Mouse (Mus musculus): Measurements from ENCODE around the gene Strn. TPM values are rescaled to one million over a fixed set of nuclear protein-coding genes. Genes with fewer than 3 reads are reported as not detected.

The Strn gene
- polyA plus RNA-seq, 1 experiment from 2014 or later = 8.4 TPM

DNA sequence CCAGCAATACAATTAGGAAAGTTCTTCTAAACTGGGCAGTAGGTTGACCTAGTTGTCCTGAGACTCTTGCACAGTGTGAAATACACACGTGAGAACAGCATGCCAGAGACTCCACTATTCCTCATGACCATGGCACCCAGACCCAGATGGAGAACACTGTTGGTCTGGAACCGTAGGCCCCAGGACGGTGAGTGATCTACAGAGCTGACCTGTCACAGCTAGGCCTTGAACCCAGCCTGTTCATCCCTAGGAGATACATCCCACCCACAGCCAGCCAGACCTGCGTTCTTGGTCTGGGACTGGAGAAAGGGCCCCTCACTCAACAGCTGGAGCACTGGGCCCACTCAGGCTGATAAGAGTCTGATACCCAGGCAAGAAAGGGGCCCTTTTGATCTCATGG, 115.1 kb downstream of the Strn start:
- Histone ChIP-seq H3K9me3 (ENCODE audit: control insufficient read depth, low read length) (no peaks in the 10 kb centered on the region), H3K36me3 (ENCODE audit: control insufficient read depth, insufficient read depth, low read length) (no peaks in the 10 kb centered on the region), H3K4me1 (replicated peaks; ENCODE audit: control insufficient read depth, insufficient read depth, low read length) (no peaks in the 10 kb centered on the region), H3K27me3 (replicated peaks; ENCODE audit: control insufficient read depth, insufficient read depth, low read length) (no peaks in the 10 kb centered on the region), H3K4me2 (ENCODE audit: low read length) (no peak overlapping the region), H3K9ac (ENCODE audit: low read length) (no peak overlapping the region), H3K27ac (ENCODE audit: low read depth) (no peak overlapping the region), H3K4me3 (ENCODE audit: low read depth, low read length) (no peak overlapping the region)
- DNase-seq (ENCODE audit: low spot score) = no peak
- 85% methylated on average over 4 of the region's 4 CpGs for WGBS
- ATAC-seq (replicated peaks; ENCODE audit: low FRiP score, low TSS enrichment, low read depth) = no peak

DNA sequence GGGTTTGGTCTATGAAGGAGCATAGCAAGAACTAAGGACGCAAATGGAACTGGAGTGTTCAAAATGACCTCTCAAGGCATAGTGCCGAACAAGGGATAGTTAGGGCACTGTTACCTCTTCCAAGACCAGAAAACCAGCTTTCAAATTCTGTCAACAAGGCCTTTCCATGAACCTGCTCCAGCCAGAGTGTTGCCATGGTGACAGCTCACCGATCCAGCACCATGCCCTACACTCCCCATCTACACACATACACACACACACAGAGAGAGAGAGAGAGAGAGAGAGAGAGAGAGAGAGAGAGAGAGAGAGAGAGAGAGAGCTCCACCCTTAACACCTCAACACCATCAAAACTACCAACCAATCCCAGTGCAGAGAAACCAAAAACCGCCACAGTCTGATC, 116.3 kb downstream of the Strn start:
- H3K27ac ChIP-seq (ENCODE audit: low read depth) = no peak overlapping the region
- DNase-seq (ENCODE audit: low spot score) = no peak
- H3K4me3 ChIP-seq (ENCODE audit: low read depth, low read length) = no peak overlapping the region
- no peaks in the 10 kb centered on the region for H3K36me3 ChIP-seq (ENCODE audit: control insufficient read depth, insufficient read depth, low read length)
- WGBS = 76% methylated on average over 4 of the region's 4 CpGs
- H3K4me2 ChIP-seq (ENCODE audit: low read length) = no peak overlapping the region
- H3K27me3 ChIP-seq (replicated peaks; ENCODE audit: control insufficient read depth, insufficient read depth, low read length) = no peaks in the 10 kb centered on the region
- no peaks in the 10 kb centered on the region for H3K4me1 ChIP-seq (replicated peaks; ENCODE audit: control insufficient read depth, insufficient read depth, low read length)
- no peak for ATAC-seq (replicated peaks; ENCODE audit: low FRiP score, low TSS enrichment, low read depth)
- no peak overlapping the region for H3K9ac ChIP-seq (ENCODE audit: low read length)
- H3K9me3 ChIP-seq (ENCODE audit: control insufficient read depth, low read length) = no peaks in the 10 kb centered on the region

DNA sequence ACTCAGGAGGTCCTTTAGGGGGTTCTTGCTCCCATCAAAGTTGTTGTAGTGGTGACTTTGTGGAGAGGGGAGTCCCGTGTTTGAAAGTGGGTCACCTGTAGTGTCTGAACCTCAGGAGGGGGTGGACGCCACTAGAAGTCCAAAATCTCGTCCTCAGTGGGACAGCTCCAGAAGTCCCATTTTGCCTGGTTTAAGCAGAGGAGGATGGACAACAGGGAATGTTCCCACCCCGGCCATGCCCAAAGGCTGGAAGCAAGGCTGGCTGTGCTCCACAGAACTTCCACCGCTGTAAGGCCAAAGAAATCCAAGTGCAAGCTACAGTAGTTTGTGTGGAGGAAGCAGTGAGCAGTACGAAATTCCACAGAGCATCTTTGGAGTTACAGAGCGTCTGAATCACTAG, 117.0 kb downstream of the Strn start:
- H3K36me3 ChIP-seq (ENCODE audit: control insufficient read depth, insufficient read depth, low read length) = no peaks in the 10 kb centered on the region
- ATAC-seq (replicated peaks; ENCODE audit: low FRiP score, low TSS enrichment, low read depth) = no peak
- no peak overlapping the region for H3K27ac ChIP-seq (ENCODE audit: low read depth)
- H3K27me3 ChIP-seq (replicated peaks; ENCODE audit: control insufficient read depth, insufficient read depth, low read length) = no peaks in the 10 kb centered on the region
- H3K4me2 ChIP-seq (ENCODE audit: low read length) = no peak overlapping the region
- 87% methylated on average over 7 of the region's 7 CpGs for WGBS
- H3K4me1 ChIP-seq (replicated peaks; ENCODE audit: control insufficient read depth, insufficient read depth, low read length) = no peaks in the 10 kb centered on the region
- no peak for DNase-seq (ENCODE audit: low spot score)
- no peak overlapping the region for H3K9ac ChIP-seq (ENCODE audit: low read length)
- no peaks in the 10 kb centered on the region for H3K9me3 ChIP-seq (ENCODE audit: control insufficient read depth, low read length)
- H3K4me3 ChIP-seq (ENCODE audit: low read depth, low read length) = no peak overlapping the region

GRCm38 (mm10) chr17:78618164-78618693, 118.8 kb downstream of the Strn start:
- Histone ChIP-seq H3K9me3 (ENCODE audit: control insufficient read depth, low read length) (no peaks in the 10 kb centered on the region), H3K9ac (ENCODE audit: low read length) (no peak overlapping the region), H3K4me1 (replicated peaks; ENCODE audit: control insufficient read depth, insufficient read depth, low read length) (no peaks in the 10 kb centered on the region), H3K36me3 (ENCODE audit: control insufficient read depth, insufficient read depth, low read length) (no peaks in the 10 kb centered on the region), H3K4me3 (ENCODE audit: low read depth, low read length) (no peak overlapping the region), H3K4me2 (ENCODE audit: low read length) (no peak overlapping the region), H3K27me3 (replicated peaks; ENCODE audit: control insufficient read depth, insufficient read depth, low read length) (no peaks in the 10 kb centered on the region), H3K27ac (ENCODE audit: low read depth) (no peak overlapping the region)
- ATAC-seq (replicated peaks; ENCODE audit: low FRiP score, low TSS enrichment, low read depth) = no peak
- no peak for DNase-seq (ENCODE audit: low spot score)
- WGBS = 70% methylated on average over 5 of the region's 5 CpGs

DNA sequence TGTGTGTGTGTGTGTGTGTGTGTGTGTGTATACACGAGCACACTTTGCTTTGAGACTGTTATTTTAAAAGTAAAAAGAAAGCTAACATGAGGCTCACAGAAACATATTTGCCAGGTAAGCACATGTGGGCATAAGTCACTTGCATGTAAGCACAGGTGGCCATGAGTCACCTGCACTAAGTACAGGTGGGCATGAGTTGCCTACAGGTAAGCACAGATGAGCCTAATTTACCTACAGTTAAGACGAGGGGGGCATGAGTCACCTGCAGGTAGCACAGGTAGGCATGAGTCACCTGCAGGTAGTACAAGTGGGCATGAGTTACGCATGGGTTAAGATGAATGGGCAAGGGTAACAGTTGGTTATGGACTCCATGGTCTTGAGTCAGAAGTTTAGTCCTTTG, 121.9 kb downstream of the Strn start:
- H3K27ac ChIP-seq (ENCODE audit: low read depth) = no peak overlapping the region
- no peak overlapping the region for H3K4me3 ChIP-seq (ENCODE audit: low read depth, low read length)
- no peaks in the 10 kb centered on the region for H3K36me3 ChIP-seq (ENCODE audit: control insufficient read depth, insufficient read depth, low read length)
- DNase-seq (ENCODE audit: low spot score) (no peak), ATAC-seq (replicated peaks; ENCODE audit: low FRiP score, low TSS enrichment, low read depth) (no peak)
- no peak overlapping the region for H3K9ac ChIP-seq (ENCODE audit: low read length)
- WGBS = 89% methylated on average over 3 of the region's 3 CpGs
- no peak overlapping the region for H3K4me2 ChIP-seq (ENCODE audit: low read length)
- no peaks in the 10 kb centered on the region for H3K27me3 ChIP-seq (replicated peaks; ENCODE audit: control insufficient read depth, insufficient read depth, low read length)
- no peaks in the 10 kb centered on the region for H3K4me1 ChIP-seq (replicated peaks; ENCODE audit: control insufficient read depth, insufficient read depth, low read length)
- H3K9me3 ChIP-seq (ENCODE audit: control insufficient read depth, low read length) = 0 out of 2 replicates have a peak, but pooled peaks cover 3% of the 10 kb centered on the region

GRCm38 (mm10) chr17:78614481-78614880, 122.5 kb downstream of the Strn start:
- Histone ChIP-seq H3K4me2 (ENCODE audit: low read length) (no peak overlapping the region), H3K4me3 (ENCODE audit: low read depth, low read length) (no peak overlapping the region), H3K9ac (ENCODE audit: low read length) (no peak overlapping the region), H3K27me3 (replicated peaks; ENCODE audit: control insufficient read depth, insufficient read depth, low read length) (no peaks in the 10 kb centered on the region), H3K9me3 (ENCODE audit: control insufficient read depth, low read length) (0 out of 2 replicates have a peak, but pooled peaks cover 3% of the 10 kb centered on the region), H3K4me1 (replicated peaks; ENCODE audit: control insufficient read depth, insufficient read depth, low read length) (no peaks in the 10 kb centered on the region), H3K36me3 (ENCODE audit: control insufficient read depth, insufficient read depth, low read length) (no peaks in the 10 kb centered on the region), H3K27ac (ENCODE audit: low read depth) (no peak overlapping the region)
- ATAC-seq (replicated peaks; ENCODE audit: low FRiP score, low TSS enrichment, low read depth) (no peak), DNase-seq (ENCODE audit: low spot score) (no peak)
- 74% methylated on average over 2 of the region's 2 CpGs for WGBS

- Histone ChIP-seq H3K9me3 (ENCODE audit: control insufficient read depth, low read length) (0 out of 2 replicates have a peak, but pooled peaks cover 3% of the 10 kb centered on the region), H3K27me3 (replicated peaks; ENCODE audit: control insufficient read depth, insufficient read depth, low read length) (no peaks in the 10 kb centered on the region), H3K4me3 (ENCODE audit: low read depth, low read length) (no peak overlapping the region), H3K36me3 (ENCODE audit: control insufficient read depth, insufficient read depth, low read length) (no peaks in the 10 kb centered on the region), H3K9ac (ENCODE audit: low read length) (no peak overlapping the region), H3K27ac (ENCODE audit: low read depth) (no peak overlapping the region), H3K4me1 (replicated peaks; ENCODE audit: control insufficient read depth, insufficient read depth, low read length) (no peaks in the 10 kb centered on the region; the same call in 1 of the 2 replicates), H3K4me2 (ENCODE audit: low read length) (no peak overlapping the region)
- no peak for DNase-seq (ENCODE audit: low spot score)
- WGBS = 72% methylated on average over 6 of the region's 6 CpGs
- ATAC-seq (replicated peaks; ENCODE audit: low FRiP score, low TSS enrichment, low read depth) = no peak
These were observed 125.9 kb downstream of the Strn start for GRCm38 (mm10) chr17:78611117-78611516.

- H3K27ac ChIP-seq (ENCODE audit: low read depth) = no peak overlapping the region
- DNase-seq (ENCODE audit: low spot score) (no peak), ATAC-seq (replicated peaks; ENCODE audit: low FRiP score, low TSS enrichment, low read depth) (no peak)
- 0 out of 2 replicates have a peak, but pooled peaks cover 3% of the 10 kb centered on the region for H3K9me3 ChIP-seq (ENCODE audit: control insufficient read depth, low read length)
- H3K4me1 ChIP-seq (replicated peaks; ENCODE audit: control insufficient read depth, insufficient read depth, low read length) = no peaks in the 10 kb centered on the region; the same call in 1 of the 2 replicates
- no peaks in the 10 kb centered on the region for H3K27me3 ChIP-seq (replicated peaks; ENCODE audit: control insufficient read depth, insufficient read depth, low read length)
- H3K4me2 ChIP-seq (ENCODE audit: low read length) = no peak overlapping the region
- WGBS = 75% methylated on average over 13 of the region's 13 CpGs
- no peaks in the 10 kb centered on the region for H3K36me3 ChIP-seq (ENCODE audit: control insufficient read depth, insufficient read depth, low read length)
- no peak overlapping the region for H3K9ac ChIP-seq (ENCODE audit: low read length)
- H3K4me3 ChIP-seq (ENCODE audit: low read depth, low read length) = no peak overlapping the region
These were observed 127.7 kb downstream of the Strn start for GRCm38 (mm10) chr17:78609191-78609855.

- Histone ChIP-seq H3K9me3 (ENCODE audit: control insufficient read depth, low read length) (0 out of 2 replicates have a peak, but pooled peaks cover 3% of the 10 kb centered on the region), H3K4me3 (ENCODE audit: low read depth, low read length) (no peak overlapping the region), H3K4me2 (ENCODE audit: low read length) (no peak overlapping the region), H3K27ac (ENCODE audit: low read depth) (no peak overlapping the region), H3K9ac (ENCODE audit: low read length) (no peak overlapping the region), H3K36me3 (ENCODE audit: control insufficient read depth, insufficient read depth, low read length) (no peaks in the 10 kb centered on the region), H3K27me3 (replicated peaks; ENCODE audit: control insufficient read depth, insufficient read depth, low read length) (no peaks in the 10 kb centered on the region), H3K4me1 (replicated peaks; ENCODE audit: control insufficient read depth, insufficient read depth, low read length) (no peaks in the 10 kb centered on the region; the same call in 1 of the 2 replicates)
- DNase-seq (ENCODE audit: low spot score) = no peak
- 69% methylated on average over 8 of the region's 8 CpGs for WGBS
- ATAC-seq (replicated peaks; ENCODE audit: low FRiP score, low TSS enrichment, low read depth) = no peak
These were observed 128.3 kb downstream of the Strn start for GRCm38 (mm10) chr17:78608716-78609115.

All from intestine, embryonic 14.5 days (tissue).